Mouse (Mus musculus): Measurements from ENCODE around the gene H2afy2. TPM values are rescaled to one million over a fixed set of nuclear protein-coding genes. Genes with fewer than 3 reads are reported as not detected.
A peak's percentile ranks its signal among the peaks of the same experiment; 100 is the strongest.

The H2afy2 gene
- total and polyA plus RNA-seq, 3 experiments: 0.20 TPM; not detected in 2

GRCm38 (mm10) chr10:61794971-61795370 lies 11.0 kb upstream of the H2afy2 start:
- TF ChIP-seq PAX5 (IDR thresholded peaks at IDR 0.05; ENCODE audit: low read length) (no peak), EP300 (IDR thresholded peaks at IDR 0.05; ENCODE audit: low read length) (no peak), TBP (conservative IDR thresholded peaks at IDR 0.05; ENCODE audit: low read depth, low read length) (no peak), POLR2A (IDR thresholded peaks at IDR 0.05; ENCODE audit: low read depth, low read length) (no peak), MEF2A (IDR thresholded peaks at IDR 0.05; ENCODE audit: borderline replicate concordance, low read depth, low read length) (no peak), USF1 (IDR thresholded peaks at IDR 0.05; ENCODE audit: low read depth, low read length) (peak; percentile 31), BHLHE40 (IDR thresholded peaks at IDR 0.05; ENCODE audit: low read depth, low read length) (peak; percentile 41; the same call in 1 of the 2 replicates)
- dilution Hi-C loops (cut with MboI; ENCODE audit: extremely low pct_ligation_motif_present, extremely low pct_unique_long_range_greater_than_20kb, low sequenced_read_pairs): no loop called here

GRCm38 (mm10) chr10:61793015-61793414 lies 9.1 kb upstream of the H2afy2 start:
- no peak for DNase-seq (ENCODE audit: extremely low read depth)
- Histone ChIP-seq H3K79me2 (replicated peaks; ENCODE audit: control insufficient read depth, extremely low read depth, insufficient read depth, poor library complexity, severe bottlenecking) (no peaks in the 10 kb centered on the region), H3K27me3 (replicated peaks) (peaks cover 2% of the 10 kb centered on the region), H3K36me3 (replicated peaks in 1 of 2; ENCODE audit: control insufficient read depth in 1 of 2, insufficient read depth in 1 of 2, low read length in 1 of 2) (no peaks in the 10 kb centered on the region), H3K4me1 (ENCODE audit: control insufficient read depth in 1 of 2, insufficient read depth in 2 of 2) (peaks cover 0 to 6% of the 10 kb centered on the region in 2 experiments; a peak in 2 of 4 replicates), H3K4me2 (ENCODE audit: insufficient read depth, low read depth, poor library complexity, severe bottlenecking) (no peak overlapping the region), H3K4me3 (replicated peaks in 1 of 3; ENCODE audit: low read depth in 2 of 3, low read length in 2 of 3, poor library complexity in 1 of 3) (no peak overlapping the region), H3K27ac (ENCODE audit: insufficient read depth, low read depth) (no peak overlapping the region), H3K9me3 (replicated peaks; ENCODE audit: low read length) (no peaks in the 10 kb centered on the region), H3K9ac (ENCODE audit: insufficient read depth, low read depth) (no peak overlapping the region)
- in situ Hi-C loops (cut with MboI; ENCODE audit: low pct_ligation_motif_present, low pct_unique_long_range_greater_than_20kb, low sequenced_read_pairs): no loop called here
- TF ChIP-seq NRF1 (IDR thresholded peaks at IDR 0.05; ENCODE audit: low read depth, low read length): no peak
- no peak for TF ChIP-seq TBP (conservative IDR thresholded peaks at IDR 0.05; ENCODE audit: low read depth, low read length)
- no peak for TF ChIP-seq MEF2A (IDR thresholded peaks at IDR 0.05; ENCODE audit: borderline replicate concordance, low read depth, low read length)
- TF ChIP-seq MAX (IDR thresholded peaks at IDR 0.05; ENCODE audit: low read length): no peak
- dilution Hi-C loops (cut with MboI; ENCODE audit: extremely low pct_ligation_motif_present, extremely low pct_unique_long_range_greater_than_20kb, low sequenced_read_pairs): no loop called here

More at GRCm38 (mm10) chr10:61794971-61795370, 11.0 kb upstream of the H2afy2 start:
- Histone ChIP-seq H3K4me2 (ENCODE audit: insufficient read depth, low read depth, poor library complexity, severe bottlenecking) (no peak overlapping the region), H3K9me3 (replicated peaks; ENCODE audit: low read length) (no peaks in the 10 kb centered on the region), H3K27ac (ENCODE audit: insufficient read depth, low read depth) (no peak overlapping the region), H3K4me1 (ENCODE audit: control insufficient read depth in 1 of 2, insufficient read depth in 2 of 2) (no peaks in the 10 kb centered on the region), H3K4me3 (replicated peaks in 1 of 3; ENCODE audit: low read depth in 2 of 3, low read length in 2 of 3, poor library complexity in 1 of 3) (no peak overlapping the region), H3K36me3 (replicated peaks in 1 of 2; ENCODE audit: control insufficient read depth in 1 of 2, insufficient read depth in 1 of 2, low read length in 1 of 2) (no peaks in the 10 kb centered on the region), H3K79me2 (replicated peaks; ENCODE audit: control insufficient read depth, extremely low read depth, insufficient read depth, poor library complexity, severe bottlenecking) (no peaks in the 10 kb centered on the region), H3K27me3 (replicated peaks) (peaks cover 3% of the 10 kb centered on the region), H3K9ac (ENCODE audit: insufficient read depth, low read depth) (no peak overlapping the region)
- no peak for DNase-seq (ENCODE audit: extremely low read depth)
- in situ Hi-C loops (cut with MboI; ENCODE audit: low pct_ligation_motif_present, low pct_unique_long_range_greater_than_20kb, low sequenced_read_pairs): no loop called here

- DNase-seq (ENCODE audit: extremely low read depth): no peak
- Histone ChIP-seq H3K79me2 (replicated peaks; ENCODE audit: control insufficient read depth, extremely low read depth, insufficient read depth, poor library complexity, severe bottlenecking) (no peaks in the 10 kb centered on the region), H3K4me3 (replicated peaks in 1 of 3; ENCODE audit: low read depth in 2 of 3, low read length in 2 of 3, poor library complexity in 1 of 3) (no peak overlapping the region), H3K27ac (ENCODE audit: insufficient read depth, low read depth) (no peak overlapping the region), H3K9me3 (replicated peaks; ENCODE audit: low read length) (peaks cover 3% of the 10 kb centered on the region), H3K9ac (ENCODE audit: insufficient read depth, low read depth) (no peak overlapping the region), H3K36me3 (replicated peaks in 1 of 2; ENCODE audit: control insufficient read depth in 1 of 2, insufficient read depth in 1 of 2, low read length in 1 of 2) (no peaks in the 10 kb centered on the region), H3K27me3 (replicated peaks) (peaks cover 1% of the 10 kb centered on the region), H3K4me1 (ENCODE audit: control insufficient read depth in 1 of 2, insufficient read depth in 2 of 2) (peaks cover 0 to 6% of the 10 kb centered on the region in 2 experiments; a peak in 2 of 4 replicates), H3K4me2 (ENCODE audit: insufficient read depth, low read depth, poor library complexity, severe bottlenecking) (no peak overlapping the region)
- dilution Hi-C loops (cut with MboI; ENCODE audit: extremely low pct_ligation_motif_present, extremely low pct_unique_long_range_greater_than_20kb, low sequenced_read_pairs) (no loop called here), in situ Hi-C loops (cut with MboI; ENCODE audit: low pct_ligation_motif_present, low pct_unique_long_range_greater_than_20kb, low sequenced_read_pairs) (no loop called here)
- no peak for TF ChIP-seq BHLHE40 (IDR thresholded peaks at IDR 0.05; ENCODE audit: low read depth, low read length)
Observed at GRCm38 (mm10) chr10:61788499-61788898, 4.6 kb upstream of the H2afy2 start.

All from CH12.LX (cell line).